Mouse (Mus musculus) hindbrain, embryonic 16.5 days (tissue): Measurements from ENCODE around the gene Olfr506. TPM values are rescaled to one million over a fixed set of nuclear protein-coding genes. Genes with fewer than 3 reads are reported as not detected.
"Not testable (repeated sequence)": the region's sequence is repeated elsewhere in the genome, so short reads cannot be mapped to it uniquely, and the experiment has no call there.

Source experiments
- ATAC-seq: fragments of 200-750 bp; cut with Nextera tagmentation; 2 replicates; pipeline ENCODE4 v1.8.0; 2017; ENCODE audit warnings: moderate TSS enrichment, moderate library complexity
- H3K27ac ChIP-seq: fragments of 300-500 bp; sonication (generic); 2 replicates; pipeline ENCODE4 v1.5.1; 2014; ENCODE audit warnings: low read depth, mild to moderate bottlenecking, control low read depth, low read length, moderate library complexity
- H3K27me3 ChIP-seq: fragments of 300-500 bp; sonication (generic); replicated peaks from 2 replicates; pipeline ENCODE4 v1.6.1; 2014; ENCODE audit warnings: low read length; ENCODE audit not compliant: control insufficient read depth, insufficient read depth
- H3K36me3 ChIP-seq: fragments of 300-500 bp; sonication (generic); 2 replicates; pipeline ENCODE4 v1.6.1; 2014; ENCODE audit warnings: mild to moderate bottlenecking, low read length, moderate library complexity, mixed read lengths; ENCODE audit not compliant: control insufficient read depth, insufficient read depth
- H3K4me1 ChIP-seq: fragments of 300-500 bp; sonication (generic); 2 replicates; pipeline ENCODE4 v1.6.1; 2014; ENCODE audit warnings: low read depth, low read length; ENCODE audit not compliant: control insufficient read depth, insufficient read depth
- H3K4me2 ChIP-seq: fragments of 300-500 bp; sonication (generic); 2 replicates; pipeline ENCODE4 v1.6.1; 2014; ENCODE audit warnings: mild to moderate bottlenecking, low read length, control low read depth, moderate library complexity
- H3K4me3 ChIP-seq: fragments of 300-500 bp; sonication (generic); 2 replicates; pipeline ENCODE4 v1.5.1; 2014; ENCODE audit warnings: mild to moderate bottlenecking, low read length, control low read depth, moderate library complexity
- H3K9ac ChIP-seq: fragments of 300-500 bp; sonication (generic); 2 replicates; pipeline ENCODE4 v1.6.1; 2014; ENCODE audit warnings: low read depth, mild to moderate bottlenecking, control low read depth, low read length, moderate library complexity
- H3K9me3 ChIP-seq: fragments of 300-500 bp; sonication (generic); 2 replicates; pipeline ENCODE4 v1.6.1; 2014; ENCODE audit warnings: mild to moderate bottlenecking, low read length, moderate library complexity; ENCODE audit not compliant: control insufficient read depth
- WGBS: fragments of 180-500 bp; shearing (Covaris S2); extraction: QIAGEN DNeasy Blood & Tissue Kit; methylation state at CpG from one replicate; pipeline ENCODE4 v1.1.7; 2014; 5-methylcytosine and 5-hydroxymethylcytosine counted together
- polyA plus RNA-seq: library from polyadenylated mRNA; unstranded; fragments of >200 nt; fragmentation: Nextera tagmentation; extraction: Ambion mirVana; gene quantifications from 2 replicates; pipeline ENCODE4 v1.2.1, GENCODE M21; 2015

Gene Olfr506
- not detected in 2 replicates for polyA plus RNA-seq

GRCm38 (mm10) chr7:108610487-108610886 lies at the start of gene Olfr506:
Gene Olfr506, plus strand, starts transcription at chr7:108610787.
- H3K36me3 ChIP-seq, result no peaks in the 10 kb centered on the region
- H3K4me1 ChIP-seq, result no peaks in the 10 kb centered on the region
- no peaks in the 10 kb centered on the region for H3K27me3 ChIP-seq
- no peak within 1 kb of the TSS for H3K27ac ChIP-seq
- ATAC-seq, result no peak
- H3K9me3 ChIP-seq, result no peaks in the 10 kb centered on the region
- no peak within 1 kb of the TSS for H3K9ac ChIP-seq
- no peak within 1 kb of the TSS for H3K4me2 ChIP-seq
- no peak within 1 kb of the TSS for H3K4me3 ChIP-seq

DNA sequence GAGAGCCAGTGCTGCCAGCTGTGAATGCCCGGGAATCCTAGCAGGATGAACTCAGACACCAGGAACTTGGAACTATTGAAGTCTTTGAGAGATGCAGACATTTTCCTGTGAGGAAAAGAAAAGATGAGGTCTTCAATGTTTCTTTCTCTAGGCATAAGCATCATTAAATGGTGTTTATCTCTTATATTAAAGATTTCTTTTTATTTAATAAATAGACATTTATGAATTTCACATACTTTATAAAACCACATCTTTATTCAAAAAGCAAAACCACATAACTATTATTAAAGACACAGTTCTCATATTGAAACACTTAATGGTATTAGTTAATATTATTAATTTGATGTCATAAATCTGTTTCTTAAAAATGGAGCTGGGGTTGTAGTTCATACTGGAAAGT lies 44.9 kb upstream of the Olfr506 start, which contains the start of gene Olfr504:
Gene Olfr504 (minus strand): TSS at position 101 of the 400 bp plus-strand sequence.
- H3K4me3 ChIP-seq, result no peak within 1 kb of the TSS
- no peak within 1 kb of the TSS for H3K27ac ChIP-seq
- H3K9ac ChIP-seq, result no peak within 1 kb of the TSS
- no peak within 1 kb of the TSS for H3K4me2 ChIP-seq
- no peaks in the 10 kb centered on the region for H3K4me1 ChIP-seq
- no peaks in the 10 kb centered on the region for H3K36me3 ChIP-seq
- H3K27me3 ChIP-seq, result no peaks in the 10 kb centered on the region
- ATAC-seq, result no peak
- 91% methylated on average over 1 of the region's 1 CpGs for WGBS
- H3K9me3 ChIP-seq, result 0 out of 2 replicates have a peak, but pooled peaks cover 3% of the 10 kb centered on the region

DNA sequence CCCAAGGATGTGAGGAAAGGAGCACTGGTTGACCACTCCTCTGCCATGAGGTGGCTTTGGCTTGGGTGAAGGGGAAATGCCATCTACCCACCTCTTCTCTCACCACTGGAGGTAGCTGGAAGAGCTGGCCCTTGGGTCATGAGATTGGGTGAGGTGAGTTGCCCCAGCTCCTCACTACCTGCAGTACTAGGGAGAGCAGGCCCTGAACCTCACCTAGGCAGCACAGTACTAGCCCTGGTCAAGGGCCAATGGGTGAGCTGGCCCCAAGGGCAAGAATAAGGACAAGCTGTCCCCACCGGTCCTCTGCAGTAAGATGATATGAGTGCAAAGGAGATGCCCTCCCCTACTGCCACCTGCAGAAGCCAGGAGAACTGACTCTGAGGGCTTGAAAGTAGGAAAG lies 20.8 kb upstream of the Olfr506 start:
- 92% methylated on average over 1 of the region's 1 CpGs for WGBS
- H3K4me2 ChIP-seq, result no peak overlapping the region
- H3K4me3 ChIP-seq, result no peak overlapping the region
- no peaks in the 10 kb centered on the region for H3K36me3 ChIP-seq
- H3K4me1 ChIP-seq, result no peaks in the 10 kb centered on the region
- H3K27me3 ChIP-seq, result no peaks in the 10 kb centered on the region
- no peak overlapping the region for H3K27ac ChIP-seq
- H3K9ac ChIP-seq, result no peak overlapping the region
- ATAC-seq, result no peak
- H3K9me3 ChIP-seq, result no peaks in the 10 kb centered on the region

DNA sequence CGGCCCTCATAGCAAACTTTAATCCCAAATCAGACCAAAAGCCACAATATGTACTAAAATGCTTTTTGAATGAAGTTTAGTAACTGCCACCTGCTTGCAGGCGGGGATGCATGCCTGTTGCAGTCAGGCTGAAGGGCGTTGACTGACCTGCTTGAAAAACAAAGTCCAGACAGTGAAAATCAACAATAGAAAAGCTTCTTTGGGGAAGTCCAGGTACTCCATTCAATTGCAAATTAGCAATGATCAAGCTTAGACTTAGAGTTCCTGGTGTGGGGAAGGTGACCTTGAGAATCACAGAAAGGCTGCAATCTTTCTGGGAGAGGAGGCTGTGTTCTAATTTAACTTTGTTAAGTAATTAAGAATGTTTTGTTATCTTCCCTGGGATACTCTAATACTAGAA lies 8.7 kb upstream of the Olfr506 start:
- H3K4me1 ChIP-seq, H3K4me3 ChIP-seq, ATAC-seq, H3K27ac ChIP-seq, H3K9ac ChIP-seq, H3K9me3 ChIP-seq, H3K4me2 ChIP-seq, H3K36me3 ChIP-seq, H3K27me3 ChIP-seq: not testable (repeated sequence)
- 81% methylated on average over 3 of the region's 3 CpGs for WGBS

DNA sequence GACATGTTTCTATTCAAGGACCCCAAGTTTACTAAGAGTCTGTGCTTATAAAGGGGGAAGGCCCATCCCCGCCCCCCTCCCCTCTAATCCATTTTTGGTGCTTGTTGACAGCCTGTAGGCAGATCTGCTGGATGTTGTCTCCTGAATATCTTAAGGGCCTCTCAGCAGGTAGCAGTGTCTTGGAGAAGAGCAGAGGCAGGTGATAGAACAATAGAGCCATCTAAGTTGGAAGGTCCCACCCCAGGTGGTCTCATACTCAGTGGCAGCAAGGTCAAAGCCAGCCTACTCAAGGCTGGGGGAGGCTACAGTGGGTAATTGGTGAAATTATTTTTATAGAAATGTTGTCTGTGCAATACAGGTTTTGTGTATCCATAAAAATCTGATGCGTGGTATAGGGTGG lies 3.5 kb downstream of the Olfr506 start:
- Histone ChIP-seq H3K4me2 (no peak overlapping the region), H3K4me3 (no peak overlapping the region), H3K9me3 (no peaks in the 10 kb centered on the region), H3K4me1 (no peaks in the 10 kb centered on the region), H3K27ac (no peak overlapping the region), H3K36me3 (no peaks in the 10 kb centered on the region), H3K9ac (no peak overlapping the region), H3K27me3 (no peaks in the 10 kb centered on the region)
- no peak for ATAC-seq
- 87% methylated on average over 2 of the region's 2 CpGs for WGBS

- ATAC-seq, H3K4me1 ChIP-seq, H3K9me3 ChIP-seq, H3K4me3 ChIP-seq, H3K4me2 ChIP-seq, H3K9ac ChIP-seq, H3K27ac ChIP-seq, H3K36me3 ChIP-seq, H3K27me3 ChIP-seq: not testable (repeated sequence)
- 65% methylated on average over 3 of the region's 3 CpGs for WGBS
Observed at GRCm38 (mm10) chr7:108616781-108617180, 6.2 kb downstream of the Olfr506 start.

GRCm38 (mm10) chr7:108621514-108621913 lies 10.9 kb downstream of the Olfr506 start, which contains the start of gene Olfr507:
Gene Olfr507, plus strand, starts transcription at chr7:108621814.
- Histone ChIP-seq H3K9me3 (no peaks in the 10 kb centered on the region), H3K4me3 (no peak within 1 kb of the TSS), H3K4me2 (no peak within 1 kb of the TSS), H3K4me1 (no peaks in the 10 kb centered on the region), H3K27ac (no peak within 1 kb of the TSS), H3K36me3 (no peaks in the 10 kb centered on the region), H3K9ac (no peak within 1 kb of the TSS), H3K27me3 (no peaks in the 10 kb centered on the region)
- no peak for ATAC-seq
- WGBS, result 80% methylated on average over 2 of the region's 2 CpGs

GRCm38 (mm10) chr7:108629694-108630093 lies 19.1 kb downstream of the Olfr506 start, which contains the start of gene Olfr508:
Gene Olfr508, plus strand, starts transcription at chr7:108629994.
- 89% methylated on average over 3 of the region's 3 CpGs for WGBS
- H3K4me3 ChIP-seq, result no peak within 1 kb of the TSS
- no peak within 1 kb of the TSS for H3K27ac ChIP-seq
- H3K27me3 ChIP-seq, result no peaks in the 10 kb centered on the region
- H3K36me3 ChIP-seq, result no peaks in the 10 kb centered on the region
- H3K9ac ChIP-seq, result no peak within 1 kb of the TSS
- H3K9me3 ChIP-seq, result no peaks in the 10 kb centered on the region
- H3K4me1 ChIP-seq, result no peaks in the 10 kb centered on the region
- no peak for ATAC-seq
- H3K4me2 ChIP-seq, result no peak within 1 kb of the TSS

DNA sequence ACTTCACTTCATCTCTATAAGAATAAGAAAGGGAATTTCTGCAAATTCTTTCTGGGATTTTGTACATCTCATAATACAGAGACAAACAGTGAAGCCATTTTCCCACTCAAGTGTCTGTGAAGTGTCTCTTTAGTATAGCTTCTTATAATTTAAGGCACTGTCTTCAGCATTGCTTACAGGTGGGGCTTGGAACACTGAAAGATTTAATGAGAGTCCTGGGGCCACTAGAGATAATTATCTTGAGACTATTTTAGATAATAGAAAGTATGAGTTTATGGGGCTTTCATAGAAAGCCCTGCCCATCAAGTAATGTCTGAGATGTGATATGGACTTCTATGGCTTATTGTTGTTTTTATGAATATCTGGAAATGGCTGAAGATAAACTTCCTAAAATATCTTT lies 41.2 kb downstream of the Olfr506 start, which contains the start of gene Olfr509:
Gene Olfr509 (minus strand): TSS at position 101 of the 400 bp plus-strand sequence.
- Histone ChIP-seq H3K4me1 (no peaks in the 10 kb centered on the region), H3K9ac (no peak within 1 kb of the TSS)
- ATAC-seq, result no peak

DNA sequence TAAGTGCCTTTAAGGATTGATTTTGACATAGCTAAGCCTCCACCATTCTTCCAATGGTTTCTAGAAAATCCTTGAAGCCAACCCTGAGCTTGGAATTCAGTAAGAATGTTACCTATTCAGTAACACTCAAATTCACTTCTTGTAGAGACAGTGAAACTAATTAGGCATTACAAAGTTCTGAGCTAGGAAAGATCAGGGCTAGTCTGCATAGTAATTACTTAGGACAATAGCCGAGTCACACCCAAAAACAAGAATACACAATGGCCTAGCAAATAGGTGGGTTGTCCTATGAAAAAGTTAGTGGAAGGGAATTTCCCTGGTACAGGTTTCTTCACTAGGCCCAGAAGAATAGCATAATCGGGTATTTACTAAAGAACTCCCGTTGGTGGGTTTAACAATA lies 51.8 kb downstream of the Olfr506 start:
- Histone ChIP-seq H3K4me2 (no peak overlapping the region), H3K9me3 (no peaks in the 10 kb centered on the region), H3K9ac (no peak overlapping the region), H3K27me3 (no peaks in the 10 kb centered on the region), H3K4me1 (no peaks in the 10 kb centered on the region), H3K4me3 (no peak overlapping the region), H3K36me3 (no peaks in the 10 kb centered on the region), H3K27ac (no peak overlapping the region)
- WGBS, result 92% methylated on average over 3 of the region's 3 CpGs
- ATAC-seq, result no peak

More for the DNA sequence above, 41.2 kb downstream of the Olfr506 start, which contains the start of gene Olfr509:
- H3K4me3 ChIP-seq, result no peak within 1 kb of the TSS
- no peak within 1 kb of the TSS for H3K4me2 ChIP-seq
- no peaks in the 10 kb centered on the region for H3K27me3 ChIP-seq
- H3K36me3 ChIP-seq, result no peaks in the 10 kb centered on the region
- H3K27ac ChIP-seq, result no peak within 1 kb of the TSS
- no peaks in the 10 kb centered on the region for H3K9me3 ChIP-seq
